Mouse (Mus musculus): Measurements from ENCODE around the gene Dhx38.

- no peak for TF ChIP-seq CTCF (IDR thresholded peaks at IDR 0.05; ENCODE audit: control insufficient read depth, insufficient read depth, insufficient replicate concordance, low read depth, low read length)
- TF ChIP-seq POLR2A (IDR thresholded peaks at IDR 0.05; ENCODE audit: control insufficient read depth, low read depth, low read length): no peak
These were observed 895 bp downstream of the Dhx38 start for GRCm38 (mm10) chr8:109564766-109565165.
